Mouse (Mus musculus) C2C12 (cell line): ENCODE measurements around the gene Cdh11.

ENCODE experiments used
- CEBPB ChIP-seq: IDR thresholded peaks from one replicate; pipeline ENCODE4 v1.6.1; 2011; ENCODE audit warnings: low read depth, mild to moderate bottlenecking, control low read depth, moderate library complexity
- CTCF ChIP-seq: IDR thresholded peaks from one replicate; pipeline ENCODE4 v1.5.1; 2011; ENCODE audit not compliant: control insufficient read depth, insufficient read depth, insufficient read length
- MAX ChIP-seq: IDR thresholded peaks from one replicate; pipeline ENCODE4 v1.6.1; 2011; ENCODE audit warnings: mild to moderate bottlenecking, control low read depth
- MYOD1 ChIP-seq: IDR thresholded peaks from one replicate; pipeline ENCODE4 v1.6.1; 2011; ENCODE audit warnings: low read depth; ENCODE audit not compliant: control insufficient read depth, insufficient read length
- MYOG ChIP-seq: IDR thresholded peaks from one replicate; pipeline ENCODE4 v1.6.1; 2011; ENCODE audit not compliant: control insufficient read depth, insufficient read length; ENCODE audit errors: extremely low read depth
- USF1 ChIP-seq: IDR thresholded peaks from one replicate; pipeline ENCODE4 v1.6.1; 2011; ENCODE audit warnings: low read depth, mild to moderate bottlenecking, control low read depth, moderate library complexity

- TF ChIP-seq CTCF: peak; percentile 43
- no peak for TF ChIP-seq USF1
- TF ChIP-seq MYOG: no peak
- no peak for TF ChIP-seq MAX
- TF ChIP-seq CEBPB: no peak
- TF ChIP-seq MYOD1: no peak
Observed at GRCm38 (mm10) chr8:102780899-102781298, 4.5 kb downstream of the Cdh11 start.
